Comparison of ENCODE assay signal across 8 mouse cellular contexts in the genomic region with DNA sequence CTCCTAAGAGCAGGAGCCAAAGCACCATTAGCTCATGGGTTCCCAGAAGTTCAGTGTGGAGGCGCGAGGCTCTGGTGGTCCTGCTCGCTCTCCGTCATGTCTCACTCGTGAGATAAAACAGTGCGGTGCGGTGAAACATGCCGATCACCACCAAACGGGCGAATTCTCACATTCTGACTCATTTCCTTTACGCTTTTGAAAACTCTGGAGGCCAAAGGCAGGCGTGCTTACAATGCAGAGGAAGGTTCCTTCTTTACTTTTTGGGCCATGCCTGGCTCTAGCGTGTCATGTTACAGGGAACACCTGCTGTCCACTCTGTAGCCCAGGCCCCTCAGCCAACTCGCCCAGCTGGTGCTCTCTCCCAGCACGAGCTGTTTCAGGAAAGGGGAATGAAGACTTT.
DNase-seq lines count a peak whose midpoint lies in the region; ATAC-seq and TF ChIP-seq lines count a peak whose summit lies in the region.

No protein-coding gene starts in this region.

- peak overlapping the region; percentile 47; the same call in 1 of the 2 replicates for H3K27ac ChIP-seq in heart, adult 2 months
- no peak overlapping the region; the same call in 1 of the 2 replicates for H3K27ac ChIP-seq in lung, embryonic 14.5 days (ENCODE audit: low read depth)
- H3K27ac ChIP-seq in stomach, embryonic 15.5 days: no peak overlapping the region

- peaks cover 10% of the 10 kb centered on the region for H3K4me1 ChIP-seq in heart, adult 2 months (ENCODE audit: control insufficient read depth, insufficient read depth, low read length)
- peaks cover 11% of the 10 kb centered on the region for H3K4me1 ChIP-seq in lung, embryonic 14.5 days (ENCODE audit: insufficient read depth)
- H3K4me1 ChIP-seq in stomach, embryonic 15.5 days: peaks cover 14% of the 10 kb centered on the region

- H3K4me3 ChIP-seq in heart, adult 2 months: no peak overlapping the region
- H3K4me3 ChIP-seq in lung, embryonic 14.5 days (ENCODE audit: low read depth, low read length): no peak overlapping the region
- H3K4me3 ChIP-seq in stomach, embryonic 15.5 days (replicated peaks): no peak overlapping the region

- ATAC-seq in frontal cortex, adult (ENCODE audit: low TSS enrichment): 0 out of 2 replicates have a peak, but pooled peaks have one; percentile 23
- peak; percentile 97 for ATAC-seq in lung, embryonic 14.5 days (ENCODE audit: insufficient read depth)
- peak; percentile 65; the same call in 1 of the 2 replicates for ATAC-seq in stomach, embryonic 15.5 days (ENCODE audit: insufficient read depth, low FRiP score, low read depth)

- H3K9ac ChIP-seq in heart, adult 2 months (ENCODE audit: low read depth, low read length): no peak overlapping the region
- H3K9ac ChIP-seq in lung, embryonic 14.5 days: no peak overlapping the region
- no peak overlapping the region for H3K9ac ChIP-seq in stomach, embryonic 15.5 days

- TF ChIP-seq POLR2A in heart, adult 2 months (IDR thresholded peaks at IDR 0.05; ENCODE audit: insufficient read depth, low read depth, low read length): no peak

- H3K4me2 ChIP-seq in lung, embryonic 14.5 days: peak overlapping the region; percentile 48
- peak overlapping the region; percentile 33 for H3K4me2 ChIP-seq in stomach, embryonic 15.5 days

- TF ChIP-seq EP300 in heart, adult 2 months (IDR thresholded peaks at IDR 0.05; ENCODE audit: insufficient read depth, low read depth, low read length): no peak

- WGBS in heart, adult 2 months: 21% methylated on average over 15 of the region's 15 CpGs
- 3% methylated on average over 15 of the region's 15 CpGs for WGBS in lung, embryonic 14.5 days
- WGBS in stomach, embryonic 15.5 days: 16% methylated on average over 15 of the region's 15 CpGs

- no peaks in the 10 kb centered on the region for H3K27me3 ChIP-seq in heart, adult 2 months (ENCODE audit: control insufficient read depth, insufficient read depth, low read length)
- H3K27me3 ChIP-seq in lung, embryonic 14.5 days (ENCODE audit: insufficient read depth, low read length): no peaks in the 10 kb centered on the region
- H3K27me3 ChIP-seq in stomach, embryonic 15.5 days (replicated peaks): no peaks in the 10 kb centered on the region

- no peaks in the 10 kb centered on the region for H3K9me3 ChIP-seq in lung, embryonic 14.5 days (ENCODE audit: low read depth, low read length)
- H3K9me3 ChIP-seq in stomach, embryonic 15.5 days: no peaks in the 10 kb centered on the region

- intact Hi-C loops in heart, adult 2 months (cut with DNase I): loop anchor here (10.0 kb wide), 1 partner anchor 72 kb away; no protein-coding TSS in a partner anchor

- no peak for TF ChIP-seq CTCF in heart, adult 2 months (IDR thresholded peaks at IDR 0.05)
- no peak for TF ChIP-seq CTCF in lung, embryonic 14.5 days (IDR thresholded peaks at IDR 0.05; ENCODE audit: low read depth)

- DNase-seq in frontal cortex, postnatal 25 days (ENCODE audit: low spot score in 2 of 2): no peak
- peak; percentile 59 to 71 for DNase-seq in cerebellum, postnatal 14 days
- DNase-seq in heart, adult 2 months: peak; percentile 42 to 52
- DNase-seq in lung, embryonic 14.5 days: peak; percentile 84
- no peak for DNase-seq in urinary bladder, postnatal 25 days (ENCODE audit: low spot score)
- no peak for DNase-seq in layer of hippocampus, adult 18-20 months (ENCODE audit: low spot score in 2 of 2)

- H3K79me2 ChIP-seq in heart, adult 2 months (replicated peaks; ENCODE audit: control insufficient read depth, insufficient read depth, low read length): no peaks in the 10 kb centered on the region

- H3K36me3 ChIP-seq in heart, adult 2 months (ENCODE audit: control insufficient read depth, insufficient read depth, low read length): peaks cover 11% of the 10 kb centered on the region
- no peaks in the 10 kb centered on the region for H3K36me3 ChIP-seq in lung, embryonic 14.5 days (ENCODE audit: insufficient read depth)
- no peaks in the 10 kb centered on the region for H3K36me3 ChIP-seq in stomach, embryonic 15.5 days

Comparison
In these comparisons a context has a peak if more than half of its experiments do, and no peak if none do; other contexts are left out.
1. ATAC-seq: peak in every context shown above with its lines; median percentile 97 in lung, embryonic 14.5 days; 65 in stomach, embryonic 15.5 days; 23 in frontal cortex, adult.
2. DNase-seq: peak in cerebellum, postnatal 14 days (2 of 2), heart, adult 2 months (2 of 2) and lung, embryonic 14.5 days (single experiment); none in frontal cortex, postnatal 25 days (0 of 2), urinary bladder, postnatal 25 days (single experiment) and layer of hippocampus, adult 18-20 months (0 of 2).